10 mouse cellular contexts compared by ENCODE assay signal in the genomic region with DNA sequence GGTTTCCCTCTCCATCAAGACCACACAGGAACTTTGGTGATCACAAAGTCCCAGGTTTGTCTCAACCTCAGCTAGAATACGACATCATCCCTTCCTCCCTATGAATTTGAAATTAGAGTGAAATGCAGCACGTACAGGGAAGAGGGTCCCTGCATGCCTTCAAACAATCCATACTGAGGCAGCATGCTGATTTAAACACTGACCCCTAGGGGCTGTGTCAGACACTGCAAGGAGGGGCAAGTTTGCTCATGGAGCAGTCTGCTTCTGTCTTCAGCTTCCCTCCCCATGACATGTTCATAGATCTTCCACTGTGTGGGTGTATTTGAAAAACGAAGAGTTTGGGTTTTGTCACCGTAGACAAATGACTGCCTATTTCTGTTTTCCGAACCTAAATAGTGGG.
DNase-seq lines count a peak whose midpoint lies in the region; ATAC-seq and TF ChIP-seq lines count a peak whose summit lies in the region.
"Had no signal": no experiment of that assay in that cellular context is flagged by ENCODE, and none has a peak within 500 bp of the region (broad histone marks: within the 10 kb centered on the region; RNA-seq: fewer than 3 reads in every experiment).

No protein-coding gene starts in this region.

- H3K27ac ChIP-seq in liver, embryonic 14.5 days = no peak overlapping the region
- H3K27ac ChIP-seq in liver, embryonic 11.5 days (ENCODE audit: low read depth, low read length) = no peak overlapping the region
- no peak overlapping the region for H3K27ac ChIP-seq in limb, embryonic 11.5 days (replicated peaks; ENCODE audit: low read depth, low read length)
- H3K27ac ChIP-seq: embryonic facial prominence, embryonic 13.5 days; midbrain, embryonic 13.5 days had no signal

- TF ChIP-seq CTCF in liver, embryonic 14.5 days (IDR thresholded peaks at IDR 0.05; ENCODE audit: low read depth) = peak; percentile 63

- H3K9me3 ChIP-seq in liver, embryonic 14.5 days (ENCODE audit: control insufficient read depth, low read length) = no peaks in the 10 kb centered on the region
- H3K9me3 ChIP-seq in liver, embryonic 11.5 days (ENCODE audit: control insufficient read depth, low read length) = no peaks in the 10 kb centered on the region
- H3K9me3 ChIP-seq in limb, embryonic 11.5 days (ENCODE audit: control insufficient read depth, low read length) = no peaks in the 10 kb centered on the region
- H3K9me3 ChIP-seq: embryonic facial prominence, embryonic 13.5 days; midbrain, embryonic 13.5 days had no signal

- H3K36me3 ChIP-seq in liver, embryonic 14.5 days (replicated peaks; ENCODE audit: control insufficient read depth, insufficient read depth, low read depth) = no peaks in the 10 kb centered on the region
- H3K36me3 ChIP-seq in liver, embryonic 11.5 days (ENCODE audit: control insufficient read depth, insufficient read depth, low read length) = no peaks in the 10 kb centered on the region
- no peaks in the 10 kb centered on the region for H3K36me3 ChIP-seq in limb, embryonic 11.5 days (ENCODE audit: control insufficient read depth, insufficient read depth, low read length)
- H3K36me3 ChIP-seq: embryonic facial prominence, embryonic 13.5 days; midbrain, embryonic 13.5 days had no signal

- peak; percentile 48 to 58 for DNase-seq in cerebellum, postnatal 10 days
- DNase-seq in liver, embryonic 14.5 days (ENCODE audit: low read depth in 3 of 3, low spot score in 3 of 3) = no peak
- DNase-seq in liver, embryonic 11.5 days (ENCODE audit: low spot score) = no peak
- peak; percentile 30 for DNase-seq in R1 (ENCODE audit: low read depth, low spot score)
- peak; percentile 51 for DNase-seq in limb, embryonic 11.5 days (ENCODE audit: low spot score)
- DNase-seq in natural killer cell, adult 2 months (ENCODE audit: low spot score in 2 of 2) = no peak
- no peak for DNase-seq in layer of hippocampus, adult 8-10 months (ENCODE audit: low spot score in 2 of 2)

- WGBS in liver, embryonic 14.5 days (ENCODE audit: insufficient replicate concordance) = 35% methylated on average over 5 of the region's 5 CpGs
- 54% methylated on average over 5 of the region's 5 CpGs for WGBS in liver, embryonic 11.5 days
- WGBS in limb, embryonic 11.5 days = 54% methylated on average over 5 of the region's 5 CpGs

- H3K9ac ChIP-seq in liver, embryonic 14.5 days (replicated peaks) = no peak overlapping the region
- H3K9ac ChIP-seq in liver, embryonic 11.5 days (ENCODE audit: low read depth, low read length) = no peak overlapping the region
- H3K9ac ChIP-seq in limb, embryonic 11.5 days (ENCODE audit: low read length) = no peak overlapping the region
- H3K9ac ChIP-seq: embryonic facial prominence, embryonic 13.5 days; midbrain, embryonic 13.5 days had no signal

- H3K4me3 ChIP-seq in liver, embryonic 14.5 days (ENCODE audit: insufficient read depth in 1 of 2, low read depth in 2 of 2, low read length in 2 of 2) = no peak overlapping the region
- no peak overlapping the region for H3K4me3 ChIP-seq in liver, embryonic 11.5 days (ENCODE audit: low read depth, low read length)
- H3K4me3 ChIP-seq in limb, embryonic 11.5 days (ENCODE audit: low read depth, low read length) = no peak overlapping the region
- H3K4me3 ChIP-seq: embryonic facial prominence, embryonic 13.5 days; midbrain, embryonic 13.5 days had no signal

- no peaks in the 10 kb centered on the region for H3K27me3 ChIP-seq in liver, embryonic 14.5 days (ENCODE audit: control insufficient read depth, insufficient read depth, low read length)
- H3K27me3 ChIP-seq in liver, embryonic 11.5 days (replicated peaks; ENCODE audit: control insufficient read depth, insufficient read depth, low read length) = no peaks in the 10 kb centered on the region
- no peaks in the 10 kb centered on the region for H3K27me3 ChIP-seq in limb, embryonic 11.5 days (ENCODE audit: control insufficient read depth, insufficient read depth, low read length)
- H3K27me3 ChIP-seq: embryonic facial prominence, embryonic 13.5 days; midbrain, embryonic 13.5 days had no signal

- no peak overlapping the region for H3K4me2 ChIP-seq in liver, embryonic 14.5 days (ENCODE audit: low read depth)
- H3K4me2 ChIP-seq in liver, embryonic 11.5 days = no peak overlapping the region
- H3K4me2 ChIP-seq in limb, embryonic 11.5 days (ENCODE audit: low read depth, severe bottlenecking) = no peak overlapping the region
- H3K4me2 ChIP-seq: embryonic facial prominence, embryonic 13.5 days; midbrain, embryonic 13.5 days had no signal

- no peak for ATAC-seq in cerebellum, adult (ENCODE audit: insufficient number of reproducible peaks, low FRiP score, low TSS enrichment)
- ATAC-seq in liver, embryonic 14.5 days (ENCODE audit: insufficient read depth) = no peak
- ATAC-seq in liver, embryonic 11.5 days (replicated peaks; ENCODE audit: low FRiP score) = no peak
- ATAC-seq in limb, embryonic 11.5 days (ENCODE audit: insufficient number of reproducible peaks, low FRiP score, low TSS enrichment, low read depth) = no peak
- ATAC-seq: midbrain, embryonic 13.5 days had no signal

- no peaks in the 10 kb centered on the region for H3K4me1 ChIP-seq in liver, embryonic 14.5 days (replicated peaks; ENCODE audit: control insufficient read depth in 2 of 2, insufficient read depth in 2 of 2, low read length in 1 of 2)
- no peaks in the 10 kb centered on the region for H3K4me1 ChIP-seq in liver, embryonic 11.5 days (replicated peaks; ENCODE audit: control insufficient read depth, insufficient read depth, low read length)
- H3K4me1 ChIP-seq in limb, embryonic 11.5 days (ENCODE audit: control insufficient read depth, insufficient read depth, low read length) = no peaks in the 10 kb centered on the region
- H3K4me1 ChIP-seq: embryonic facial prominence, embryonic 13.5 days; midbrain, embryonic 13.5 days had no signal

- TF ChIP-seq EP300 in liver, embryonic 14.5 days (IDR thresholded peaks at IDR 0.05; ENCODE audit: low read depth) = no peak

Comparison
In these comparisons a context has a peak if more than half of its experiments do, and no peak if none do; other contexts are left out.
1. DNase-seq: peak in cerebellum, postnatal 10 days (2 of 2), R1 (single experiment) and limb, embryonic 11.5 days (single experiment); none in liver, embryonic 14.5 days (0 of 3), liver, embryonic 11.5 days (single experiment), natural killer cell, adult 2 months (0 of 2) and layer of hippocampus, adult 8-10 months (0 of 2).